Mouse (Mus musculus): ENCODE data around the gene Gmeb1. TPM values are rescaled to one million over a fixed set of nuclear protein-coding genes. Genes with fewer than 3 reads are reported as not detected.
"Not testable (repeated sequence)": the region's sequence is repeated elsewhere in the genome, so short reads cannot be mapped to it uniquely, and the experiment has no call there.

Gmeb1 gene
- polyA plus RNA-seq, 1 experiment from 2014 or later: 8.9 TPM

GRCm38 (mm10) chr4:132305276-132305675 lies 43.9 kb upstream of the Gmeb1 start:
- H3K9me3 ChIP-seq (ENCODE audit: control insufficient read depth): no peaks in the 10 kb centered on the region
- ATAC-seq: peak; percentile 65
- 54% methylated on average over 8 of the region's 8 CpGs for WGBS
- H3K27me3 ChIP-seq (replicated peaks; ENCODE audit: control insufficient read depth, insufficient read depth, low read length): no peaks in the 10 kb centered on the region
- no peak overlapping the region for H3K4me2 ChIP-seq (replicated peaks; ENCODE audit: low read depth)
- H3K9ac ChIP-seq (ENCODE audit: low read depth, low read length): no peak overlapping the region
- H3K4me3 ChIP-seq (ENCODE audit: low read depth, low read length): no peak overlapping the region
- peaks cover under 1% of the 10 kb centered on the region; the same call in 1 of the 2 replicates for H3K36me3 ChIP-seq (ENCODE audit: control insufficient read depth, insufficient read depth)
- H3K27ac ChIP-seq (ENCODE audit: low read depth, low read length): peak overlapping the region; percentile 65
- H3K4me1 ChIP-seq (replicated peaks; ENCODE audit: control insufficient read depth, insufficient read depth, low read length): no peaks in the 10 kb centered on the region
- no peak for TF ChIP-seq CTCF (IDR thresholded peaks at IDR 0.05; ENCODE audit: low read depth)

- H3K4me2 ChIP-seq (replicated peaks; ENCODE audit: low read depth): peak overlapping the region; percentile 74
- not testable (repeated sequence) for H3K9me3 ChIP-seq (ENCODE audit: control insufficient read depth); H3K27me3 ChIP-seq (replicated peaks; ENCODE audit: control insufficient read depth, insufficient read depth, low read length); H3K4me1 ChIP-seq (replicated peaks; ENCODE audit: control insufficient read depth, insufficient read depth, low read length); H3K9ac ChIP-seq (ENCODE audit: low read depth, low read length); ATAC-seq; H3K36me3 ChIP-seq (ENCODE audit: control insufficient read depth, insufficient read depth)
- peak overlapping the region; percentile 77; the same call in 1 of the 2 replicates for H3K27ac ChIP-seq (ENCODE audit: low read depth, low read length)
- 0 out of 2 replicates have a peak, but pooled peaks have one; percentile 3 for TF ChIP-seq CTCF (IDR thresholded peaks at IDR 0.05; ENCODE audit: low read depth)
- peak overlapping the region; percentile 50 for H3K4me3 ChIP-seq (ENCODE audit: low read depth, low read length)
- WGBS: 25% methylated on average over 6 of the region's 6 CpGs
These were observed 42.1 kb upstream of the Gmeb1 start for GRCm38 (mm10) chr4:132303484-132303883.

GRCm38 (mm10) chr4:132302939-132303479 lies 41.6 kb upstream of the Gmeb1 start, which contains the start of gene Rab42:
Gene Rab42 (minus strand): TSS chr4:132303385.
- H3K9ac ChIP-seq (ENCODE audit: low read depth, low read length): peak within 1 kb of the TSS; percentile 50
- peak; percentile 60 for ATAC-seq
- H3K36me3 ChIP-seq (ENCODE audit: control insufficient read depth, insufficient read depth): no peaks in the 10 kb centered on the region
- H3K9me3 ChIP-seq (ENCODE audit: control insufficient read depth): no peaks in the 10 kb centered on the region
- 2% methylated on average over 31 of the region's 31 CpGs for WGBS
- TF ChIP-seq CTCF (IDR thresholded peaks at IDR 0.05; ENCODE audit: low read depth): peak; percentile 33; the same call in 1 of the 2 replicates
- H3K27ac ChIP-seq (ENCODE audit: low read depth, low read length): peak within 1 kb of the TSS; percentile 77
- no peaks in the 10 kb centered on the region for H3K4me1 ChIP-seq (replicated peaks; ENCODE audit: control insufficient read depth, insufficient read depth, low read length)
- peak within 1 kb of the TSS; percentile 50 for H3K4me3 ChIP-seq (ENCODE audit: low read depth, low read length)
- H3K27me3 ChIP-seq (replicated peaks; ENCODE audit: control insufficient read depth, insufficient read depth, low read length): no peaks in the 10 kb centered on the region
- H3K4me2 ChIP-seq (replicated peaks; ENCODE audit: low read depth): peak within 1 kb of the TSS; percentile 74

- Histone ChIP-seq H3K27ac (ENCODE audit: low read depth, low read length) (peak overlapping the region; percentile 77; the same call in 1 of the 2 replicates), H3K4me3 (ENCODE audit: low read depth, low read length) (peak overlapping the region; percentile 50), H3K4me1 (replicated peaks; ENCODE audit: control insufficient read depth, insufficient read depth, low read length) (no peaks in the 10 kb centered on the region), H3K4me2 (replicated peaks; ENCODE audit: low read depth) (peak overlapping the region; percentile 74), H3K9me3 (ENCODE audit: control insufficient read depth) (no peaks in the 10 kb centered on the region), H3K36me3 (ENCODE audit: control insufficient read depth, insufficient read depth) (no peaks in the 10 kb centered on the region), H3K9ac (ENCODE audit: low read depth, low read length) (peak overlapping the region; percentile 50), H3K27me3 (replicated peaks; ENCODE audit: control insufficient read depth, insufficient read depth, low read length) (no peaks in the 10 kb centered on the region)
- WGBS: 69% methylated on average over 16 of the region's 16 CpGs
- TF ChIP-seq CTCF (IDR thresholded peaks at IDR 0.05; ENCODE audit: low read depth): no peak
- no peak for ATAC-seq
These were observed 40.9 kb upstream of the Gmeb1 start for GRCm38 (mm10) chr4:132301965-132302938.

- no peak overlapping the region for H3K9ac ChIP-seq (ENCODE audit: low read depth, low read length)
- no peak for TF ChIP-seq CTCF (IDR thresholded peaks at IDR 0.05; ENCODE audit: low read depth)
- H3K4me3 ChIP-seq (ENCODE audit: low read depth, low read length): no peak overlapping the region
- WGBS: 83% methylated on average over 6 of the region's 6 CpGs
- H3K9me3 ChIP-seq (ENCODE audit: control insufficient read depth): no peaks in the 10 kb centered on the region
- H3K4me1 ChIP-seq (replicated peaks; ENCODE audit: control insufficient read depth, insufficient read depth, low read length): no peaks in the 10 kb centered on the region
- ATAC-seq: no peak
- no peaks in the 10 kb centered on the region for H3K36me3 ChIP-seq (ENCODE audit: control insufficient read depth, insufficient read depth)
- no peak overlapping the region for H3K4me2 ChIP-seq (replicated peaks; ENCODE audit: low read depth)
- H3K27ac ChIP-seq (ENCODE audit: low read depth, low read length): no peak overlapping the region
- no peaks in the 10 kb centered on the region for H3K27me3 ChIP-seq (replicated peaks; ENCODE audit: control insufficient read depth, insufficient read depth, low read length)
These were observed 40.1 kb upstream of the Gmeb1 start for GRCm38 (mm10) chr4:132301486-132301885.

- WGBS: 75% methylated on average over 1 of the region's 1 CpGs
- Histone ChIP-seq H3K4me2 (replicated peaks; ENCODE audit: low read depth) (no peak overlapping the region), H3K27ac (ENCODE audit: low read depth, low read length) (no peak overlapping the region), H3K9ac (ENCODE audit: low read depth, low read length) (no peak overlapping the region), H3K36me3 (ENCODE audit: control insufficient read depth, insufficient read depth) (no peaks in the 10 kb centered on the region), H3K27me3 (replicated peaks; ENCODE audit: control insufficient read depth, insufficient read depth, low read length) (no peaks in the 10 kb centered on the region), H3K4me1 (replicated peaks; ENCODE audit: control insufficient read depth, insufficient read depth, low read length) (no peaks in the 10 kb centered on the region), H3K9me3 (ENCODE audit: control insufficient read depth) (no peaks in the 10 kb centered on the region), H3K4me3 (ENCODE audit: low read depth, low read length) (no peak overlapping the region)
- no peak for ATAC-seq
- TF ChIP-seq CTCF (IDR thresholded peaks at IDR 0.05; ENCODE audit: low read depth): no peak
These were observed 38.4 kb upstream of the Gmeb1 start for GRCm38 (mm10) chr4:132299849-132300248.
